Mouse (Mus musculus) inflammation-experienced regulatory T-cells, adult 6 months (primary cell): ENCODE measurements around the gene Cela1. TPM values are rescaled to one million over a fixed set of nuclear protein-coding genes. Genes with fewer than 3 reads are reported as not detected.

ENCODE experiments used
- ATAC-seq: one replicate; pipeline ENCODE4 v1.8.0; 2017
- polyA plus RNA-seq, 3 experiments: library from polyadenylated mRNA; unstranded; fragments of 100-300 nt; shearing (Covaris generic); gene quantifications; one replicate each; pipeline ENCODE4 v1.2.1; 2017

Gene Cela1
- polyA plus RNA-seq, 3 experiments from 2014 or later = 6.8 to 12.6 (median 8.2) TPM

DNA sequence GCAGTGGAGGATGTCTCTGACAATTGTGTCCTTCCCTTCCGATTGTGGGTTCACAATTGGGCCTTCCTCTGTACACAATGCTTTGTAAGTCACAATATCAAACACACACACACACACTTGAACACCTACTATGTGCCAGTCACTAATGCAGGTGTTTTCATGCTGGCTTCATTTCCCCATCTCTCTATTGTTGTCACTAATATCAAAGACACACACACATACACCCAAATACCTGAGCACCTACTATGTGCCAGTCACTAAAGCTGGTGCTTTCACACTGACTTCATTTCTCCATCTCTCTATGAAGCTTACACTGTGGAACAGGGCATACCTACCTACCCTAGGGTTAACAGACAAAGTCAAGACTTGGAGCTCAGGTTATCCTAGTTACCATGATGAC, 17.7 kb upstream of the Cela1 start:
- no peak for ATAC-seq

DNA sequence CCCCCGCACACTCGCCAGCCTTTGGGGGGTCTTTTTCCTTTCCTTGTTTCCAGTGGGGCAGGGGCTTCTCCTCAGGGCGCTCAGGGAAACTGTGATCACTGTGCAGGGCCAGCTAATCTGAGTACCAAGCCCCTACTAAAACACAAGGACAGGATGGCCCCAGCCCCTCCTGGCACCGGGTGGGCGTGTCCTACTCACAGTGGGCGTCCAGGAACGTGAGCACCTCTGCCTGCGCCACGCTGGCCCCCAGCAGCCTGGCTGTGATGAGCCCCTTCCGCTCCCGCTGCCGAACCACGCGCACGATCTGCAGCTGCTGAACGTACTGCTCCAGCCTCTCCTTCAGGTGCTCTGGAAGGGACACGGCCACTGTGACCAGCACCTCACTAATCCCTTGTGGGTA, 16.2 kb upstream of the Cela1 start:
- ATAC-seq = no peak

DNA sequence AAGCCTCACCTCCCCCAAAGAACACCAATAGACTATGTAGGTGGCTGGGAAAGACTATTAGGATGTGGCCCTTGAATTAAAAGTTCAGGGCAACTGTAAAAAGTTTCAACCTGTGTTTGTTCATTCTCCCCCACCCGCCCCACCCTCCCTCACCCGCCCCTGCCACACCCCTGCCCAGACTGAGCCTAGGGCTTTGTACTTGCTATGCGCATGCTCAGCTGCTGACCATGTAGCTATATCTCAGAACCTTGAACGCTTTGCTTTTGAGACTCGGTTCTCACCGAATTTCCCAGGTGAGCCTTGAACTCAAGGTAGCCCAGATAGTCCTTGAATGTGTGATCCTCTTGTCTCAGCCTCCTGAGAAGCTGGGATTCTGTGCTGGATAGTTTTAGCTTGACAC, 14.1 kb upstream of the Cela1 start:
- ATAC-seq = no peak

DNA sequence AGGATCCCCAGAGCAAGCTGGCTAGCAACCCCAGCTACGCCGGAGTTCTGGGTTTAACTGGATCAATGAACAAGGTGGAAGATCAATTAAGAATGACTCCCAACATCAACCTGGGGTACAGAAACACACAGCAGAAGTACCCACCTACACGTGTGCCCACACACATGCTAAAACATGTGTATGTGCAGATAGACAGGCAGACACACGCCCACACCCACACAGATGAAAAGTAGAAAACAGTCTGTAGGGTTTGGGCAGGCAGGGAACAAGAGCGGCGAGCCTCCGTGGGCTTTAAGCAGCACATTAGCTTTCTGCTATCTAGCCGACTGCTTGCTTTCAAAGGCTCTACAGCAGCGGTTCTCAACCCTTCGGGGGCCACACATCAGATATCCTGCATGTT, 13.4 kb upstream of the Cela1 start:
- no peak for ATAC-seq

DNA sequence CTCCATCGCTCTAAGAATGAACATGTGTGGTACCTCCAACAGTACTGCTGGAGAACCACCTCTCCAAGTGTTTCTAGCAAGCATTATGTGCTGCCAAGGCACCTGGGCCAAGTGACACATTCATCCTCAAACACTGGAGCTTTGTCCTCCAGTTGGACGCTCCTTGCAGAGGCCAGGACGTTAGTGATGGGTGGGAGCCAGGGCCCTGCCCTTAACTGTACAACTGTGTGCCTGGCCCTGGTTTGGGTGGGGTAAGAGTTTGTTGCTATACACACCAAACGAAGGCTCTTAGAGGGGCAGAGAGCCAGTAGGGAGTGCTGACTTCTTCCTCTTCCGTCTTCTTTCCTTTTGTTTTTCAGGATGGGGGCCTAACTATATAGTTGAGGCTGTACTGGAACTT, 12.7 kb upstream of the Cela1 start:
- no peak for ATAC-seq

DNA sequence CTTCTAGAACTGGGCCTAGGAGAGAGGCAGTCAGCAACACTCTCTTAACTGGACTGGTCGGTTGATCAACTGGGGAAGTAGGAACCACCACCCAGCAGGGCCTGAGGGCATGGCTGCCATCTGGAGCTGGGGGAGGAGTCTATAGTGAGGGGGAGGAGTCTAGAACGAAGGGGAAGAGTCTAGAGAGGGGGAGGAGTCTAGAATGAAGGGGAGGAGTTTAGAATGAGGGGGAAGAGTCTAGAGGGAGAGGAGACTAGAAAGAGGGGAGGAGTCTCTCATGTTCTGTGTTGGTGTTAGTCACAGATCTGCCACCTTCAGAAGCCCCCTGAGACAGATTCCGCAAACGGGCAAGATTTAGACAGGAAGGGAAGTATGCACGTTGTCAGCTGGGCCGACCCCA, 11.7 kb upstream of the Cela1 start:
- ATAC-seq = no peak

DNA sequence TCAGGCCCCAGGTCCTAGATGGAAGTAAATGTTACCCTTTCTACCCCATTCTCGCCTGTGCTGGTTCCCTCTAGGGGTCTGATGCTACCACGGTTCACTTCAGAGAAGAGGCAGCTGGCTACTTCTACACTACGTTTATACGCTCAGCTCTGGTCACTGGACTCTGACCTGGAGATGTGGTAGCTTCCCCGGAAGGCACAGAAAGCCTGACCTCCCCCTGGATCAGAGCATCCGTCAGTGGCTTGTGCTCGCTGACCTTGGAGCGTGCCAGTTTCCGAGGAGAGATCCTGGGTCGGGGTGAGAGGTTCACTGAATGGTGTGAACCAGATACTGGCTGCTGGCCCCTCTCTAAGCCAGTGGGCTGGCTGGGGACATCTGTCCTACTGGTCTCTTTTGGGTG, 10.4 kb upstream of the Cela1 start:
- ATAC-seq = no peak

DNA sequence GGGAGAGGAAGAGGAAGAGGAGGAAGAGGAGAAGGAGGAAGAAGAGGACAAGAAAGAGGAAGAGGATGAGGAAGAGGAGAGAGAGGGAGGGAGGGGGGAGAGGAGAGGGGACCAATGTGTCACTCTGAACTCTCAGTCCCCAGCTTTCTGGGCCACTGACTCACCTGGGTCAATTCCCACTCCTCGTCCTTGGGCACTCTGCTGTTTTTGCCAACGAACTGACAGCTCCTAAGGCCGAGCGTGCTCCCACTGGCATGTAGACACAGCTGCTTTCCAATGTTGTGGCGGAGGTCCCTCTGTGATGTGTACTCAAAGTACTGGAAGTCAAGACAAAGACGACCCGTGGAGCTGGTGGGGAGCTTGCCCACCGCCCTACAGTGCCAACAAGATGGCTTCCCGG, 6.7 kb upstream of the Cela1 start:
- ATAC-seq = no peak

DNA sequence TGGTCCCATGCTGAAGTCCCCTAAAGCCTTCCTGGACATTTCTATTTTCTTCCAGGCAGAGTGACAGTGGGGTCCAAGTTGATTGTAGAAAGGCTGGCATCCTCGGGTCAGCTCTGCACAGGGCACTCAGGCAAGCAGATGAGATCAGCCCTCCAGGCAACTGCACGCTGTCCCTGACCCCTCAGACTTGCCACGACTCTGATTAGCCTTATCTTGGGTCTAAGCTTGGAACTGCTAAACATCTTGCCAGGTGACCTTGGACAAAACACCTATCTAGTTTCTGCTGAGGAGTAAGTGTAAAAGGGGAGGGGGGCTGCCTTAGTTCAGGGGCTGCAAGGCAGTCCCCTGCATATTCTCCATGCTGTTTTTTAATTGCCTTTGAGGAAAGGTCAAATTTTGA, 4.3 kb upstream of the Cela1 start:
- ATAC-seq = no peak

DNA sequence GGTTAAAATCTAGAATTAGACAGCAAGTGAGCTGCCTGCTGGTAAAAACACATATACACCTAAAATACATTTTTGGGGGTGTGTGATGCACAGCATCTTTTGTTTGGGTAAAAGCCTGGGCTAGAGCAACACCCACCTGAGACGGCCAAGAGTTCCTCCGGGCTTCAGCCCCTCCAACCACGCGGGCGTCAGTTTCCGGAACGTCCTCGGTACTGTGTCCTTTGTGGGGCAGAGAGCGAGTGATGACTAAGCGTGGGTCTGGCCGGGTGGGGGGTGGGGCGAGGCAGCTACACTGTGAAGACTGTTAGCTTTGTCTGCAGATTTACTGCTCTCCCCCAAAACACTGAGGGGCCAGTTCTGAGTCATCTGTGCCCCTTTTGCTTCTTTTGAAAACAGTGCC, 732 bp downstream of the Cela1 start:
- peak; percentile 66 for ATAC-seq

DNA sequence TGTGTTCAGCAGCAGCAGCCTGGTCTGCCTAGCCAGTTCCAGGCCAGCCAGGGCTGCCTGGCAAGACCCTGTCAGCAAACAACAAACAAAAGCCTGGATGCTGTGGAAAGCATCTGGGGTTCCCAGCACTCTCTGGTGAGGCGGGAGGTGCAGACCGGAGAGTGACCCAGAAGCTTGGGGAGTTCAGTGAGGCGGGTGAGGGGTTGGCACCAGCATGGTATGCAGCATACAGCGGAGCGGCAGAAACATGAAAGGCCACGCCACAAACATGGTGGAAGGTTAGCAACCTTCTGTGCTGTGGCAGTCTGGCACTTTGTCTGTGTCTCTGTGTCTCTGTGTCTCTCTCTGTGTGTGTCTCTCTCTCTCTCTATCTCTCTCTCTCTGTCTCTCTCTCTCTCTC, 1.3 kb downstream of the Cela1 start:
- no peak for ATAC-seq

DNA sequence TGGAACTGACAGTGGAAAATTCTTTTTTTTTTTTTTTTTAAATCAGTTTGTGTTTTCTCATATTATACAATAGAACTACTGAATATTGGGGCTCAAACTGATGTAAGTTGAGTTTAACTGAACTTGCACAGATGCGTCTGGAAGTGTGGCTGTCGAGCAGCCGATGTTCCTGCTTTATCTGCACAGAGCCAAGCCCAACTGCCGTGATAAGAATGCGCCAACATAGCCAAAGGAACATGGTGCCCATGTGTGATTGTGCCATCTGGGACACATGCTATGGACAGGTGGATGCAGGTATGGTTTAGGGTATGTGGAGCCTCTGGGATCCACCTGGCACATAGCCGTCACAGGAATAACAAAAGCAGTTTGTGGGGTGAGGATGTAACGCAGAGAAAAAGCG, 1.9 kb downstream of the Cela1 start:
- no peak for ATAC-seq

DNA sequence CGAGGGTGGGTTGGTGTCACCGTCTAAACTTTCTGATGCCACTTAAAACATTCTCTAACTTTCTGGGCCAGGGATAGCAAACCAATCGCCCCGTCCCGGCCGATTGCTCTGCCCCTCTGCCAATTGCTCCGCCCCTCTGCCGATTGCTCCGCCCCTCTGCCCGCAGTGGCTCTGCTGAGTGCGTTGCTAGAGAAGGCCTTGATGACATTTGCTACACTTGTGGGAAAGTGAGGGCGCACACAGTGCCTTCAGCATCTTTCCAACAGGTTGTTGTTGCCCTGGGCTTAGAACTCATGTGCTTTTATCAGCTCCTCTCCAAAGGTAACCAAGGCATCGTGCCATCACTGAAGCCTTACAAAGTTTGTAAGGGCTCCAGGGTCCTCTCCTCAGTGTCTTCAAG, 2.5 kb downstream of the Cela1 start:
- ATAC-seq = no peak

DNA sequence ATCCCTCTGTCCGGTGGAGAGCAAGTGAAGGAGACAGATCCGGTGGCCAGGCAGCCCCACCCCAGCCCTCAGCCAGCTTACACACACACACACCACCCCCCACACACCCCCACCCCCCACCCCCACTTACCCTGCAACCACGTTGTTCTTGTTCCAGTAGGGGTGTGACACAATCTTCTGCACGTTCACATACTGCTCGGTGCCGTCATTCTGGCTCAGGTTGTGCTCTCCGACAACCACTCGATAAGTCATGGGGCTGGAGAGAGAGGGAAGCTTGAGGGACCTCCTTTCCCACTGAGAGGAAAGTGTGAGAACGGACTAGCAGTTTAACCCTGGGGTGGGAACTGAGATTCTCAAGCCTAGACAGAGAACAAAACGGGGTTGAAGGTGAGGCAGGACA, 3.3 kb downstream of the Cela1 start:
- ATAC-seq = no peak

DNA sequence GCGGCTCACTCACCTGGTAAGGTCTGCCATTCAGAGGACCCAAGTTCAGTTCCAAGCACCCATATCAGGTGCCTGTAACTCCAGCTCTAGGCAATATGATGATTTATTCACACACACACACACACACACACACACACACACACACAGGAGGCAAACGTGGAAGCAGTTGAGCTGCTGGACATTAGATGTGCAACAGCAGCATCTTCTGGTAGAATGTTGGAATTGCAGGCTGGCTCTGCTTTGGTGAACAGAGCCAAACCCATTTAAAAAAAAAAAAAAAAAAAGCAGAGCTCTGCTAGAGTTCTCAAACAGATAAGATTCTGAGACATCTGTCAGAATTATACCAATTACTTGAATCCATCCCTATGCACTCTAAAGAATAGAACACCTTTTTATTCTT, 4.7 kb downstream of the Cela1 start:
- ATAC-seq = peak; percentile 67

DNA sequence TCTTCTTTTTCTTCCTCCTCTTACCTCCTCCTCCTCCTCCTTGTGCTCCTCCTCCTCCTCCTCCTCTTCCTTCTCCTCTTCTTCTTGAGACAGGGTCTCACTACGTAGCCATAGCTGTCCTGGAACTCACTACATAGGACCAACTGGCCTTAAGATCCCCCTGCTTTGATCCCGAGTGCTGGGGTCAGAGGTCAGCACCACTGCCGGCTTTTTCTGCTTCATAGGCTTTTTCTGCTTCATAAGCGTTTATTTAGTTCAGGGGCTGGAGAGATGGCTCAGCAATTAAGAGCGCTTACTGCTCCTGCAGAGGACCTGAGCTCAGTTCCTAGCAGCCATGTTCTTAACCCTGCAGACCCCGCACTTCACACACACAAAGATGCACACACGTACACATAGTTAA, 6.0 kb downstream of the Cela1 start:
- no peak for ATAC-seq

DNA sequence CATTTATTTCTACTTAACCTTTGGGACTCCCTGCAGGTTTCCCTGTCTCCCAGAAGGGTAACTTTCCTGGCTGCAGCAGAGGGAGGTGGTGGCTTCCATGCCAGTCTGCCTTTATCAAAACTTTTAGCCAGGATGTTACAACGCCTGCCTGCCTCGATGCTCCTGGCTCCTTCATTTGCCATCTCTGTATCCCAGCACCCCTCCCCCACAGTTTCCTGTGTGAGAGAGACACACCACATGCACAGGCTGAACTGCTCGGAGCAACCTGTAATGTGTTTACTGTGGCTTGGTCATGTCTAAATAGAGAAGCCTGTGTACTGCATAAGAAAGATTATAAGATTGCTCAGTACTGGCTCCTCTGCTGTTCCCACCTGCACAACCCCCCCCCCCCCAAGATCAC, 7.3 kb downstream of the Cela1 start:
- ATAC-seq = no peak

DNA sequence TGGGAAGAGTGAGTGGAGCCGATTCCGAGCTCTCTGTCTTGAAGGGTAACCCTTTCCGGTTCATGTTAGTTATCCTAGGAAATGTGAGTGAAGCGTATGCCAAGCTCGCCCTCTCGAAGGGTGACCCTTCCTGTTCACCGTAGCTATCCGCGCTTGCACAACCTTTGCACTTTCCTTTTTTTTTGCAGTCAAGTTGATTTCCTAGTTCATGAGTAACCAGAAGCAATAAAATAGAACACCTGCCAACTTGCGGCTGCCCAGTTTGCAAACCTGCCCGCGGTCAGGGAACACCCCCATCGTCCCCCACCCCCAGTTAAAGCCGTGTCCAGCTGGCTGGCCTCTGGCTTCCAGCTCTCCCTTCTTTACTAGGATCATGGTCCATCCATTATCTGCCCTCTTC, 8.7 kb downstream of the Cela1 start:
- no peak for ATAC-seq

DNA sequence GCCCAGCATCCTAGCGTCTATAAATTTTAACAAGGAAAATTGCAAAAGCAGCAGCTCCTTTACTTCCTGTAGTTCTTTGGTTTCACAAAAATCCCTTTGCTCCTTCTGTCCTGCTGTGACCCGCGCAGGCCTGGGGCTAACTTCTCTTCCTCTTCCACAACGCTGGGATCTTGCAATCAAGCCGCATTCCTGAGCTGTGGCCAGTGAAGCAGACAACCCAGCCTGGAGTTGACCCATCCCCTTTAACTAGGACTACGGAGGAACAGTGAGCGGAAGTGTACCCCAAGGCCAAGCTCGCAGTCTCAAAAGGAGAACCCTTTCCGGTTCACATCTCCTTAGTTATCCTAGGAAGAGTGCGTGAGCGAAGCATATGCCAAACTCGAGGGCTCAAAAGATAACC, 9.1 kb downstream of the Cela1 start:
- ATAC-seq = no peak

DNA sequence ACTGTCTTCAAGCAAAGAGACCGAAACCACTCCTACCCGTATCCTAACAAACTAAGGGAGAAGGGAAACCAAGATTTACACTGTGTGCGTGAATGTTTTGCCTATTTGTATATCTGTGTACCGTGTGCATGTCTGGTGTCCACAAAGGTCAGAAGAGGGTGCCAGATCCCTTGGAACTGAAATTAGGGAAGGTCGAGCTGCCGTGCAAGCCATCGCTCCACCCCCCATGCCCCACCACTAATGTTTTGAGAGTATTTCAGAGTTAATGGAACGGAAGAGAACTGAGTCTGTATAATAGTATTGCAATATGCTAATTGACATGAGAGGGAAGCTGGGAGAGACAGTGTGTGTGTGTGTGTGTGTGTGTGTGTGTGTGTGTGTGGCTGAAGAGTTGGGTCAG, 10.0 kb downstream of the Cela1 start:
- ATAC-seq = no peak

DNA sequence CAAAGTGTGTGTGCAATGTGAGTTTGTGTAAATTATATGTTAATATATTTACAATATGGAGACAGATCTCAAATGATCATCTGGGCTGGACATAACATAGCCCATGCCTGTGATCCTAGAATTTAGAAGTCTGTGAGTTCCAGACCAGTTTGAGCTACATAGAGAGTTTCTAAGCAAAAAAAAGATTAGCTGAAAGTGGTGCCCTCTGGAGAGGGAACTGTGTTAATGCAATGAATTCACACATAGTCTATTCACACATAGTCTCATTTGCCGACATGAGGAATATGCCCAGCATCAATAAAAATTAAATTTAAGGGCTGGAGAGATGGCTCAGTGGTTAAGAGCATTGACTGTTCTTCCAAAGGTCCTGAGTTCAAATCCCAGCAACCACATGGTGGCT, 11.2 kb downstream of the Cela1 start:
- ATAC-seq = no peak

DNA sequence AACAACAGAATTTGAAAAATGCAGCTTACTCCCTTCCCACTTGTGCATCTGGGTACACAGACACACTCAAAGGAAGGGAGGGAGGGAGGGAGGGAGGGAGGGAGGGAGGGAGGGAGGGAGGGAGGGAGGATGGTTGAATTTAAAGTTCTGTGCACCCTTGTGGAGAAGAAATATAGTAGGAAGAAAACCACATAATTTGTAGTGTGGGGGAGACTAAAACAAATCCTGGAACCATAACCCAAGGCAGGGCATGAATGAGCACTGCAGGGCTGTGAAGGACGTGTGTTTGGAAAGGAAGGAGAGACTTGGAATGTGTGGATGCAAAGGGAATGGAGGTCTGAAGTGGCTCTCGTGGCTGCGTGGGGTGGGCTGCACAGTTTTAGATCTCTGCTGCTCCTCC, 12.2 kb downstream of the Cela1 start:
- no peak for ATAC-seq

DNA sequence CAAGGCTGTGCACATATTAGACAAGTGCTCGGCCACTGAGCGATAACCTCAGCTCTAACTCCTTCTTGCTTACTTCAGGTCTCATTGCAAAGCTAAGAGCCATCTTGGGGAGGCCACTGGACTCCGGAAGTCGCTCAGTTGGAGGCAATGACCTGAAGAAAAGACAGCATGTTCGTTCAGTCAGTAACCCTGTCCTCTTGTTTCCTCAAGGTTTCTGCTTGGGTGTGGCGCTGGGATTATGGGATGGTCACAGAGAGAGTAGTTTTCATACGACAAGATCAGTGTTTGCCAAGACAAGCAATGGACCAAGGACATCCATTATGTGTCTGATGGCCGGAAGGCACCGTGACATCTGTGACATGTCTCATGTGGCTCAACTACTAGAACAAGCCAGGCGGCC, 13.2 kb downstream of the Cela1 start:
- ATAC-seq = no peak

DNA sequence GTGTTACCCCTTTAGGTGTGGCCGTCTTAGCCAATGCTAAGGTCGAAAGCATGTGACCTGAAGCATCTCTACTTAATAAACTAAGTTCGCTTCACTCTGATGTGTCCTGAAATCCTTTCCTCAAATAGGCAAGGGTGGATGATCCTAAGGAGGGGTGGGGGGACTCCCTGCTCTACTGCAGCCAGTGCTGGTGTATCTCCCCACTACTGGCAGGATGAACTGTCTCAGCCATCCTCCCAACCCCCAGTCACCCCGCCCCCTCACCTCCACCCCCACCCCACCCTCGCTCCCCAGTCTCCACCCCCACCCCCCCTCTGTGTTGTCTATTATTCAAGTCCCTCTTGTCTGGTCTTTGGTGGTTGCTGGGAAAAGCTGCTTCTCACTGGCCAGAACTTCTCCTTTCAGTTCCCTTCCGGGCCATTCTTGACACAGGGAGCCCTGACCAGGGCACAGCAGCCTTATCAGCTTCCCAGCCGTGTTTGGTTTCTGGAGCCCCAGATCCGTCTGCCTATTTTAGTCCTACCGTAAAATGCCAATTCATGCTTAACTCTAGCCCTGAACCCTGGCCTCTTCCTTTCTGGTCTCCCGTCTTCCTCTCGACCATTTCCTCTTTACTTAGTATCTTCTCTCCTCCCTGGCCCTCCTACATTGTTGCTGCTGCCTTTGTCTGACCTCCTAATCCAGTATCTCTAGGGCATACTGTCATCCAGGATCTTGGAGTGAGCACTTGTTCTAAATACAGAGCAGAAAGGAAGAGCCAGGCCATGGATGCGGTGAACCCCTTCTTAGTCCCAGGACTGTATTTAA, 13.9 kb downstream of the Cela1 start:
- no peak for ATAC-seq

DNA sequence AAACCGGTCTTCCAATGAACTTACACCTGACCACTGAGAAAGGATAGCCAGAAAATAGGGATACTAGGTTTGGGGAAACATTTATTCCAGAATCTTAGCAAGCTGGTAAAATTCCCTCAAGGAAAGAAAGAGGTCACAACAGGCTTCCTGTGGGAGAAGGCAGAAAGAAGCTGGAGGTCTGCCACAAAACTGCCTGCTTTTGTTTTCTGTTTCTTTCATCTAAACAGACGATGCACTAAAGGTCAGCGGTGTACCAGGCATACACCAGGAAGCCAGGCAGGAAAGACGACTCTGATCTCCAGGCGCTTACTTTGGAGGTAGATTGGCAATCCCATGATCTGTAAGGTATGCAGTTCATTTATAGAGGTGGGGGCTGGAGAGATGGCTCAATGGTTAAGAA, 16.9 kb downstream of the Cela1 start:
- no peak for ATAC-seq
